Comparison of ENCODE assay signal across 9 mouse cellular contexts in genomic region chr1:133159128-133159564, GRCm38 (mm10). TPM values are rescaled to one million over a fixed set of nuclear protein-coding genes. Genes with fewer than 3 reads are reported as not detected.
DNase-seq lines count a peak whose midpoint lies in the region; ATAC-seq and TF ChIP-seq lines count a peak whose summit lies in the region.
"Had no signal": no experiment of that assay in that cellular context is flagged by ENCODE, and none has a peak within 500 bp of the region (broad histone marks: within the 10 kb centered on the region; RNA-seq: fewer than 3 reads in every experiment).

No protein-coding gene starts in this region.

- no peak for DNase-seq in forebrain, embryonic 10.5 days (ENCODE audit: extremely low spot score, low spot score)
- peak; percentile 67 for DNase-seq in midbrain, postnatal 0 days (ENCODE audit: low spot score)
- DNase-seq in lung, postnatal 14 days, result peak; percentile 58
- no peak for DNase-seq in cerebellum, adult 11-12 months

- peaks cover 8% of the 10 kb centered on the region for H3K4me1 ChIP-seq in forebrain, embryonic 12.5 days
- peaks cover 11% of the 10 kb centered on the region for H3K4me1 ChIP-seq in forebrain, embryonic 10.5 days
- H3K4me1 ChIP-seq in midbrain, postnatal 0 days (ENCODE audit: insufficient read depth, low read length), result 0 out of 2 replicates have a peak, but pooled peaks cover 4% of the 10 kb centered on the region
- H3K4me1 ChIP-seq in midbrain, embryonic 15.5 days, result peaks cover 13% of the 10 kb centered on the region
- peaks cover 16% of the 10 kb centered on the region for H3K4me1 ChIP-seq in stomach, embryonic 16.5 days (ENCODE audit: control insufficient read depth, insufficient read depth, low read length)

- H3K27me3 ChIP-seq in forebrain, embryonic 12.5 days, result peaks cover 55% of the 10 kb centered on the region
- peaks cover 70% of the 10 kb centered on the region for H3K27me3 ChIP-seq in forebrain, embryonic 10.5 days (ENCODE audit: poor library complexity, severe bottlenecking)
- peaks cover 14% of the 10 kb centered on the region for H3K27me3 ChIP-seq in midbrain, postnatal 0 days (ENCODE audit: insufficient read depth, low read length)
- peaks cover 19% of the 10 kb centered on the region for H3K27me3 ChIP-seq in midbrain, embryonic 15.5 days (replicated peaks)
- H3K27me3 ChIP-seq in stomach, embryonic 16.5 days (ENCODE audit: control insufficient read depth, insufficient read depth, low read length), result peaks cover 12% of the 10 kb centered on the region

- H3K4me2 ChIP-seq in forebrain, embryonic 12.5 days, result no peak overlapping the region
- no peak overlapping the region for H3K4me2 ChIP-seq in midbrain, postnatal 0 days (ENCODE audit: low read depth, low read length, poor library complexity, severe bottlenecking)
- no peak overlapping the region for H3K4me2 ChIP-seq in midbrain, embryonic 15.5 days
- H3K4me2 ChIP-seq in stomach, embryonic 16.5 days (ENCODE audit: low read depth, low read length), result peak overlapping the region; percentile 47

- ATAC-seq in forebrain, embryonic 12.5 days (ENCODE audit: low FRiP score), result no peak
- no peak for ATAC-seq in midbrain, postnatal 0 days (ENCODE audit: low FRiP score)
- ATAC-seq in midbrain, embryonic 15.5 days (replicated peaks), result no peak
- peak; percentile 84 to 89 for ATAC-seq in hematopoietic stem cell, adult 5-6 weeks (replicated peaks in 1 of 2; ENCODE audit: insufficient read depth in 1 of 2, low FRiP score in 2 of 2, low TSS enrichment in 1 of 2, low read depth in 1 of 2, poor library complexity in 2 of 2, severe bottlenecking in 2 of 2)
- ATAC-seq in stomach, embryonic 16.5 days (ENCODE audit: insufficient read depth, low FRiP score), result no peak

- no peak overlapping the region for H3K27ac ChIP-seq in forebrain, embryonic 12.5 days
- H3K27ac ChIP-seq in forebrain, embryonic 10.5 days, result no peak overlapping the region
- H3K27ac ChIP-seq in midbrain, postnatal 0 days (ENCODE audit: low read depth, low read length), result 0 out of 2 replicates have a peak overlapping the region, but pooled peaks have one; percentile 18
- no peak overlapping the region for H3K27ac ChIP-seq in midbrain, embryonic 15.5 days
- peak overlapping the region; percentile 82 for H3K27ac ChIP-seq in stomach, embryonic 16.5 days (ENCODE audit: low read length)

- H3K36me3 ChIP-seq in forebrain, embryonic 12.5 days (replicated peaks), result no peaks in the 10 kb centered on the region
- H3K36me3 ChIP-seq in forebrain, embryonic 10.5 days (replicated peaks), result no peaks in the 10 kb centered on the region
- H3K36me3 ChIP-seq in midbrain, postnatal 0 days (ENCODE audit: insufficient read depth, low read length), result no peaks in the 10 kb centered on the region
- H3K36me3 ChIP-seq in midbrain, embryonic 15.5 days (replicated peaks), result no peaks in the 10 kb centered on the region
- no peaks in the 10 kb centered on the region for H3K36me3 ChIP-seq in stomach, embryonic 16.5 days (ENCODE audit: control insufficient read depth, insufficient read depth, low read length)

- no peak for TF ChIP-seq CTCF in midbrain, postnatal 0 days (IDR thresholded peaks at IDR 0.05)

- no peak overlapping the region for H3K4me3 ChIP-seq in forebrain, embryonic 12.5 days (replicated peaks)
- H3K4me3 ChIP-seq in forebrain, embryonic 10.5 days, result no peak overlapping the region
- no peak overlapping the region for H3K4me3 ChIP-seq in midbrain, postnatal 0 days (ENCODE audit: low read depth, low read length)
- H3K4me3 ChIP-seq in midbrain, embryonic 15.5 days, result no peak overlapping the region
- peak overlapping the region; percentile 19; the same call in 1 of the 2 replicates for H3K4me3 ChIP-seq in stomach, embryonic 16.5 days (replicated peaks; ENCODE audit: low read length)
- H3K4me3 ChIP-seq: erythroblast, embryonic 14.5 days had no signal

- no peaks in the 10 kb centered on the region for H3K9me3 ChIP-seq in forebrain, embryonic 12.5 days
- H3K9me3 ChIP-seq in forebrain, embryonic 10.5 days, result no peaks in the 10 kb centered on the region
- H3K9me3 ChIP-seq in midbrain, postnatal 0 days (ENCODE audit: low read length), result no peaks in the 10 kb centered on the region
- H3K9me3 ChIP-seq in midbrain, embryonic 15.5 days, result no peaks in the 10 kb centered on the region
- H3K9me3 ChIP-seq in stomach, embryonic 16.5 days (replicated peaks; ENCODE audit: control insufficient read depth, low read length), result no peaks in the 10 kb centered on the region

- WGBS in forebrain, embryonic 12.5 days, result 65% methylated on average over 7 of the region's 7 CpGs
- 73% methylated on average over 7 of the region's 7 CpGs for WGBS in forebrain, embryonic 10.5 days
- WGBS in midbrain, postnatal 0 days, result 53% methylated on average over 7 of the region's 7 CpGs
- 57% methylated on average over 7 of the region's 7 CpGs for WGBS in midbrain, embryonic 15.5 days
- 20% methylated on average over 7 of the region's 7 CpGs for WGBS in stomach, embryonic 16.5 days

- 0 out of 2 replicates have a peak overlapping the region, but pooled peaks have one; percentile 2 for H3K9ac ChIP-seq in forebrain, embryonic 12.5 days
- no peak overlapping the region for H3K9ac ChIP-seq in midbrain, postnatal 0 days (replicated peaks; ENCODE audit: low read length, poor library complexity, severe bottlenecking)
- H3K9ac ChIP-seq in midbrain, embryonic 15.5 days, result no peak overlapping the region
- H3K9ac ChIP-seq in stomach, embryonic 16.5 days (ENCODE audit: low read length), result 0 out of 2 replicates have a peak overlapping the region, but pooled peaks have one; percentile 42

RNA-seq across cellular contexts. Expression of gene Plekha6, which starts 4.9 kb away (rescaled TPM):
- polyA plus RNA-seq in forebrain, embryonic 12.5 days (2016; fragmentation: Nextera tagmentation; extraction: Ambion mirVana), result 20.3 and 20.6 TPM in 2 replicates
- 9.0 and 9.9 TPM in 2 replicates for polyA plus RNA-seq in forebrain, embryonic 10.5 days (2016; fragmentation: Nextera tagmentation; extraction: Ambion mirVana)
- total RNA-seq in midbrain, postnatal 0 days (2014; rRNA removed), result 49.3 and 52.2 TPM in 2 replicates
- 9.4 and 11.9 TPM in 2 replicates for polyA plus RNA-seq in midbrain, postnatal 0 days (2015; fragmentation: Nextera tagmentation; extraction: Ambion mirVana)
- 21.4 and 23.4 TPM in 2 replicates for polyA plus RNA-seq in midbrain, embryonic 15.5 days (2015; fragmentation: Nextera tagmentation; extraction: Ambion mirVana)
- 4.4 and 7.6 TPM in 2 replicates for total RNA-seq in hematopoietic stem cell, adult 5-6 weeks (2017)
- polyA plus RNA-seq in stomach, embryonic 16.5 days (2015; fragmentation: Nextera tagmentation; extraction: Ambion mirVana), result 17.0 and 17.7 TPM in 2 replicates

RNA-seq across cellular contexts. Expression of gene Ppp1r15b, which starts 28.2 kb away (rescaled TPM):
- polyA plus RNA-seq in forebrain, embryonic 12.5 days (2016; fragmentation: Nextera tagmentation; extraction: Ambion mirVana), result 58.3 and 63.5 TPM in 2 replicates
- 59.1 and 59.3 TPM in 2 replicates for polyA plus RNA-seq in forebrain, embryonic 10.5 days (2016; fragmentation: Nextera tagmentation; extraction: Ambion mirVana)
- total RNA-seq in midbrain, postnatal 0 days (2014; rRNA removed), result 42.3 and 45.3 TPM in 2 replicates
- polyA plus RNA-seq in midbrain, postnatal 0 days (2015; fragmentation: Nextera tagmentation; extraction: Ambion mirVana), result 16.9 and 17.5 TPM in 2 replicates
- polyA plus RNA-seq in midbrain, embryonic 15.5 days (2015; fragmentation: Nextera tagmentation; extraction: Ambion mirVana), result 29.2 and 30.1 TPM in 2 replicates
- 82.9 and 85.7 TPM in 2 replicates for total RNA-seq in hematopoietic stem cell, adult 5-6 weeks (2017)
- polyA plus RNA-seq in stomach, embryonic 16.5 days (2015; fragmentation: Nextera tagmentation; extraction: Ambion mirVana), result 55.3 and 57.0 TPM in 2 replicates

Comparison
In these comparisons a context has a peak if more than half of its experiments do, and no peak if none do; other contexts are left out.
1. H3K27ac ChIP-seq: peak in midbrain, postnatal 0 days (single experiment) and stomach, embryonic 16.5 days (single experiment); none in forebrain, embryonic 12.5 days (single experiment), forebrain, embryonic 10.5 days (single experiment) and midbrain, embryonic 15.5 days (single experiment).
2. ATAC-seq: peak in hematopoietic stem cell, adult 5-6 weeks (2 of 2); none in forebrain, embryonic 12.5 days (single experiment), midbrain, postnatal 0 days (single experiment), midbrain, embryonic 15.5 days (single experiment) and stomach, embryonic 16.5 days (single experiment).
3. H3K9ac ChIP-seq: peak in forebrain, embryonic 12.5 days (single experiment) and stomach, embryonic 16.5 days (single experiment); none in midbrain, postnatal 0 days (single experiment) and midbrain, embryonic 15.5 days (single experiment).
4. DNase-seq: peak in midbrain, postnatal 0 days (single experiment) and lung, postnatal 14 days (single experiment); none in forebrain, embryonic 10.5 days (single experiment) and cerebellum, adult 11-12 months (single experiment).